Mouse (Mus musculus): ENCODE results near the gene Ctbp2. TPM values are rescaled to one million over a fixed set of nuclear protein-coding genes. Genes with fewer than 3 reads are reported as not detected.

Gene Ctbp2
- polyA plus RNA-seq, 1 experiment from 2014 or later = 123 TPM

DNA sequence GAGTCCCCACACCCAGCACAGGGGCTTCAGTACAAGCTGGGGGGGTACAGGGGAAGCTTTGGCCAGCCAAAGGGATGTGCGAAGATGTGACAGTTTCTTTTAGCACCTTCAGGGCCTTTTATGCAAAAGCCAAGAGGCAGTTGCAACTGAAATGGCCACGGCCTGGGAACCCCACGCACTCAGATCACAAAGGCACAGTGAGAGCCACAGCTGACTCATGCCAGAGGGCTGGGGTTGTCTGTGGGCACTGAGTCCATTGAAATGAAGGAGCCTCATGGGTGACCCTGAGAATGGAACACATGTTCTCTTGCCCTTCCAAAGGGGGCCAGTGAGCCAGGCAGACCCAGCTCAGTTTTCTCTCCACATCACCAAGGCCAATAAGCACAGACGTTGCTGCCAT, 115.5 kb downstream of the Ctbp2 start:
- Histone ChIP-seq H3K4me2 (replicated peaks; ENCODE audit: low read depth, low read length) (no peak overlapping the region), H3K4me3 (ENCODE audit: low read length) (no peak overlapping the region), H3K9me3 (ENCODE audit: low read length) (no peaks in the 10 kb centered on the region), H3K27ac (ENCODE audit: low read length) (no peak overlapping the region), H3K36me3 (ENCODE audit: insufficient read depth, low read length) (peaks cover 6% of the 10 kb centered on the region), H3K27me3 (ENCODE audit: insufficient read depth, low read length) (no peaks in the 10 kb centered on the region), H3K4me1 (ENCODE audit: insufficient read depth, low read length) (peaks cover 47% of the 10 kb centered on the region), H3K9ac (replicated peaks; ENCODE audit: low read length) (no peak overlapping the region)
- WGBS = 88% methylated on average over 4 of the region's 4 CpGs
- ATAC-seq (ENCODE audit: low FRiP score, low TSS enrichment) = no peak

DNA sequence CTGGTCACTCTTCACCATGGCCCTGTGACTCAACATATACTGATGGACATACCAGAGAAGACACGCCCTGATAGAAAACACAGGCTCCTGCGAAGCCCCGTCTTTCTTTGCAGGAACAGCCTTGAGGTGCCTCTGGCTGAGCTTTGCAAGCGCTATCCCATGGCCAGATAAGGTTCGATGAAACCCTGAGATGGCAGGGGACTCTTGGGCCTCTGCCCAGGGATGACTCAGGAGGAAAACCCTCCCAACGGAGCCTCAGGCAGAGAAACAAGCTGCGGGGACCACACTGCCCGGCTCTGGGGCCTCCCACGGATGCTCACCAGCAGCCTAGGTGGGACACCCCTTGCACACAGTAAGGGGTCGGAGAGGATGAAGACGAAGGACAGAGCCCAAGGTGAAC, 116.8 kb downstream of the Ctbp2 start:
- no peaks in the 10 kb centered on the region for H3K9me3 ChIP-seq (ENCODE audit: low read length)
- no peak overlapping the region for H3K4me2 ChIP-seq (replicated peaks; ENCODE audit: low read depth, low read length)
- H3K27ac ChIP-seq (ENCODE audit: low read length) = no peak overlapping the region; the same call in 1 of the 2 replicates
- H3K4me1 ChIP-seq (ENCODE audit: insufficient read depth, low read length) = peaks cover 40% of the 10 kb centered on the region
- peaks cover 10% of the 10 kb centered on the region for H3K36me3 ChIP-seq (ENCODE audit: insufficient read depth, low read length)
- no peak overlapping the region for H3K9ac ChIP-seq (replicated peaks; ENCODE audit: low read length)
- no peak overlapping the region for H3K4me3 ChIP-seq (ENCODE audit: low read length)
- ATAC-seq (ENCODE audit: low FRiP score, low TSS enrichment) = peak; percentile 29; the same call in 1 of the 2 replicates
- no peaks in the 10 kb centered on the region for H3K27me3 ChIP-seq (ENCODE audit: insufficient read depth, low read length)
- WGBS = 61% methylated on average over 11 of the region's 11 CpGs

DNA sequence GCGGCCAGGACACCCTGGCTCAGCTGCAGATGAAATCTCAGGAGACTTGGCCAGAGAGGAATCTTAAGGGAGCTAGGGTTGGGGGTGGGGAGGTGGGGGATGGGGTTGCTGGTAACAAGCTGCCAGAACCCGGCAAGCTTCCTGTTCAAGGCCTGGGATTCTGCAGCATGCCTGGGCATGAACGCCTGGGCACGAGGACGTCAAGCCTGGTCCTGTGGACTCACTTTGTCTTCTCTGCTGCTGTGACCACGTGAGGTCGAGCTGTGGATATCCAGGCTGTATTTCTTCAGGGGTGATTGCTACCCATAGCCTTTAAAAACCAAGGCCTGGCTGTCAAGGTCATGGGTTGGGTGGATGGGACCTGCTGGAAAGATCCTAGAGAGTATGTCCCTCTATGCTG, 118.4 kb downstream of the Ctbp2 start:
- H3K4me1 ChIP-seq (ENCODE audit: insufficient read depth, low read length) = peaks cover 27% of the 10 kb centered on the region; the same call in 1 of the 2 replicates
- no peaks in the 10 kb centered on the region for H3K27me3 ChIP-seq (ENCODE audit: insufficient read depth, low read length)
- H3K36me3 ChIP-seq (ENCODE audit: insufficient read depth, low read length) = peaks cover 10% of the 10 kb centered on the region
- ATAC-seq (ENCODE audit: low FRiP score, low TSS enrichment) = no peak
- no peak overlapping the region for H3K4me3 ChIP-seq (ENCODE audit: low read length)
- H3K9ac ChIP-seq (replicated peaks; ENCODE audit: low read length) = no peak overlapping the region
- 75% methylated on average over 7 of the region's 7 CpGs for WGBS
- H3K27ac ChIP-seq (ENCODE audit: low read length) = no peak overlapping the region
- no peaks in the 10 kb centered on the region for H3K9me3 ChIP-seq (ENCODE audit: low read length)
- no peak overlapping the region for H3K4me2 ChIP-seq (replicated peaks; ENCODE audit: low read depth, low read length)

DNA sequence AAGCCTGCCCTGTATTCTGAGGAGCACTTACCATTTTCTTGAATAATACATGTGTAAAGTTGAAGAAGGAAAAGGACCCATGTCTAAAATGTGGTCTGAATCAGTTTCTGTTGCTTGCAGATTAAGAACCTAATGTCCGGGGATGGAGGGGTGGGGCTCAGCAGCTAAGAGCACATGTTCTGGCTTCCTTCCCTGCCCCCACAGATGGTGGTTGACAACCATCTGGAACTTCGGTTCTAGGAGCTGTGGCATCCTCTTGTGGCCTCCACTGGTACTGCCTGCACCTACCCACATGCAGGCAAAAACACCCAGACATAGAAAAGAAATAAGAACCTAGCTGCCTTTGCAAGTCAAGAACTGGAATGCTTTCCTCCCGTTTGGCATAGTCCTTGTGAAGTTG, 120.7 kb downstream of the Ctbp2 start:
- ATAC-seq (ENCODE audit: low FRiP score, low TSS enrichment) = no peak
- 0 out of 2 replicates have a peak, but pooled peaks cover 22% of the 10 kb centered on the region for H3K4me1 ChIP-seq (ENCODE audit: insufficient read depth, low read length)
- no peaks in the 10 kb centered on the region for H3K9me3 ChIP-seq (ENCODE audit: low read length)
- WGBS = 20% methylated on average over 3 of the region's 3 CpGs
- no peak overlapping the region for H3K27ac ChIP-seq (ENCODE audit: low read length)
- no peak overlapping the region for H3K9ac ChIP-seq (replicated peaks; ENCODE audit: low read length)
- H3K4me2 ChIP-seq (replicated peaks; ENCODE audit: low read depth, low read length) = no peak overlapping the region
- no peaks in the 10 kb centered on the region for H3K27me3 ChIP-seq (ENCODE audit: insufficient read depth, low read length)
- H3K36me3 ChIP-seq (ENCODE audit: insufficient read depth, low read length) = peaks cover 17% of the 10 kb centered on the region
- no peak overlapping the region for H3K4me3 ChIP-seq (ENCODE audit: low read length)

DNA sequence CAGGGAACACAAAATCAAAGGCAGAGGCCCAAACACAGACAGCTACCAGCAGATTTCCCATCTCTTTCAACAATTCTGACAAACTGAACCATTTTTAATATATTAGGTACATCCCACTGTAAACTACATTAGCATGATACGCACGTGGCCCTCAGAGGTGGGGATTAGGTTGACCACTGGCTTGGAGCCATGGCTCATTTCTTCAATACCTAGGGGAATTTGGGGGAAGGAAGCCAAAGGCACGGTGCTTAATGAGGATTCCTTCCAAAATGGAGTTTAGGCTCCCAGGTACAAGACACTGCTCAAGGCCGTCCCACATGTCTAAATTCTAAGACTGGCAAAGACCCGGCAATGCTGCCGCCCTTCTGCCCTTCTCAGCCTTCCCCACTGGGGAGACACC, 121.9 kb downstream of the Ctbp2 start:
- no peak for ATAC-seq (ENCODE audit: low FRiP score, low TSS enrichment)
- Histone ChIP-seq H3K9ac (replicated peaks; ENCODE audit: low read length) (no peak overlapping the region), H3K27me3 (ENCODE audit: insufficient read depth, low read length) (no peaks in the 10 kb centered on the region), H3K36me3 (ENCODE audit: insufficient read depth, low read length) (peaks cover 29% of the 10 kb centered on the region), H3K4me3 (ENCODE audit: low read length) (no peak overlapping the region), H3K4me1 (ENCODE audit: insufficient read depth, low read length) (0 out of 2 replicates have a peak, but pooled peaks cover 13% of the 10 kb centered on the region), H3K27ac (ENCODE audit: low read length) (no peak overlapping the region), H3K4me2 (replicated peaks; ENCODE audit: low read depth, low read length) (no peak overlapping the region), H3K9me3 (ENCODE audit: low read length) (no peaks in the 10 kb centered on the region)
- 89% methylated on average over 6 of the region's 6 CpGs for WGBS

DNA sequence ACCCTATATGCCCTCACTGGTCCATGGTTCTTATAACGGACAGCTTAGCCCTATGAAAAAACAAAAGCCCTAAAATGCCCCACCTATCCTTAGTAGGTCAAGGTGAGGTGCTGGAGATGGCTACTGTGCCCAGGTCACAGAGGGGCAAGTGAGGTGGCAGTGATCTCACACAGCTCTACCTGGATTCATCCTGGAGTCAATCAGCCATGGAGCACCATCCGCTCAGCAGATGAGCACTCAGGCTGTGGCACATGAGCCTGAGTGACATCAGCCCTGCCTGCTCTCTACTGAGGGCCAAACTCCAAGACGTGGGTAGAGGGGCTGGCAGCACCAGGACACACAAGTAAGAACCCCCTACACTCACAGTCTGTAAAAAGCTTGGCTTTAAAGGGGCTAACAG, 122.8 kb downstream of the Ctbp2 start:
- Histone ChIP-seq H3K27ac (ENCODE audit: low read length) (no peak overlapping the region), H3K36me3 (ENCODE audit: insufficient read depth, low read length) (peaks cover 38% of the 10 kb centered on the region)
- 89% methylated on average over 3 of the region's 3 CpGs for WGBS

DNA sequence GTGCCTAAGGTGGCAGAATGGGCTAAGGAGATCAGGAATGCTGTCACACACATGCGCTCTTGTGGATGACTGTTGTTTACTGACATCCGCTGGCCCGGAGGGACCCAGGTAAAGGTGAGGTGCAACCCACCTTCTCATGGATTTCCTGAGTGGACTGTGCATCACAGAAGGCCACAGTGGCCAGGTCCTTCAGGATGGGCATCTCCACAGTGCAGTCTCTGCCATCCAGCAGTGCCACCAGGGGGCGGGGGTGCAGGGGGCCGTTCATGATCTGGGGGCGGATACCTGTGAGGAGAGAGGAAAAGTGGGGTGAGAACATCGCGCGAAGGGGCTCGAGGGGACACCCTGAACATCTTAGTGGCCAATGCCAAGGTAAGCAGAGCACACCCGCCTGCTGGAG, 125.1 kb downstream of the Ctbp2 start:
- H3K4me1 ChIP-seq (ENCODE audit: insufficient read depth, low read length) = 0 out of 2 replicates have a peak, but pooled peaks cover 10% of the 10 kb centered on the region
- H3K36me3 ChIP-seq (ENCODE audit: insufficient read depth, low read length) = peaks cover 60% of the 10 kb centered on the region
- no peak overlapping the region for H3K4me3 ChIP-seq (ENCODE audit: low read length)
- H3K4me2 ChIP-seq (replicated peaks; ENCODE audit: low read depth, low read length) = no peak overlapping the region
- ATAC-seq (ENCODE audit: low FRiP score, low TSS enrichment) = no peak
- H3K27ac ChIP-seq (ENCODE audit: low read length) = no peak overlapping the region
- 93% methylated on average over 11 of the region's 11 CpGs for WGBS
- no peaks in the 10 kb centered on the region for H3K27me3 ChIP-seq (ENCODE audit: insufficient read depth, low read length)
- H3K9ac ChIP-seq (replicated peaks; ENCODE audit: low read length) = no peak overlapping the region
- no peaks in the 10 kb centered on the region for H3K9me3 ChIP-seq (ENCODE audit: low read length)

More for the DNA sequence above, 122.8 kb downstream of the Ctbp2 start:
- Histone ChIP-seq H3K27me3 (ENCODE audit: insufficient read depth, low read length) (no peaks in the 10 kb centered on the region), H3K4me2 (replicated peaks; ENCODE audit: low read depth, low read length) (no peak overlapping the region), H3K9ac (replicated peaks; ENCODE audit: low read length) (no peak overlapping the region), H3K4me3 (ENCODE audit: low read length) (no peak overlapping the region), H3K9me3 (ENCODE audit: low read length) (no peaks in the 10 kb centered on the region), H3K4me1 (ENCODE audit: insufficient read depth, low read length) (0 out of 2 replicates have a peak, but pooled peaks cover 12% of the 10 kb centered on the region)
- ATAC-seq (ENCODE audit: low FRiP score, low TSS enrichment) = no peak

DNA sequence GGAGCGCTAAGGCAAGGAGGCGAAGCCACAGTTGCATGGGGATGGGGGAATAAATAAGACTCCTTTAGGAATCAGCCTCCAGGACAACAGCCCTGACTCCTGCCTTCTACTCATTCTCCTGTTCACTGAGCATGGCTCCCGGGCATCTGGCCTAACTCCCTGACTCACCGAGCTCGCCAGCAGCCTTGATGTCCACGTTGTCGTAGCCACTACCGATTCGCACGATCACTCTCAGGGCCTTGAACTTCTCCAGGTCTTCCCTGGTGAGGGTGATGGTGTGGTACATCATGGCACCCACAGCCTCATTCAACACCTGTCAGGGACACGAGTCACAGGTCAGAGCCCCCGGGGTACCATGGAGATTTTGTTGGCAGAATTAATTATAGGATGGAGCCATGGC, 125.5 kb downstream of the Ctbp2 start:
- Histone ChIP-seq H3K27me3 (ENCODE audit: insufficient read depth, low read length) (no peaks in the 10 kb centered on the region), H3K36me3 (ENCODE audit: insufficient read depth, low read length) (peaks cover 64% of the 10 kb centered on the region), H3K4me1 (ENCODE audit: insufficient read depth, low read length) (0 out of 2 replicates have a peak, but pooled peaks cover 6% of the 10 kb centered on the region), H3K9me3 (ENCODE audit: low read length) (no peaks in the 10 kb centered on the region), H3K27ac (ENCODE audit: low read length) (no peak overlapping the region), H3K4me3 (ENCODE audit: low read length) (no peak overlapping the region), H3K4me2 (replicated peaks; ENCODE audit: low read depth, low read length) (no peak overlapping the region), H3K9ac (replicated peaks; ENCODE audit: low read length) (no peak overlapping the region)
- ATAC-seq (ENCODE audit: low FRiP score, low TSS enrichment) = no peak
- 92% methylated on average over 12 of the region's 12 CpGs for WGBS

DNA sequence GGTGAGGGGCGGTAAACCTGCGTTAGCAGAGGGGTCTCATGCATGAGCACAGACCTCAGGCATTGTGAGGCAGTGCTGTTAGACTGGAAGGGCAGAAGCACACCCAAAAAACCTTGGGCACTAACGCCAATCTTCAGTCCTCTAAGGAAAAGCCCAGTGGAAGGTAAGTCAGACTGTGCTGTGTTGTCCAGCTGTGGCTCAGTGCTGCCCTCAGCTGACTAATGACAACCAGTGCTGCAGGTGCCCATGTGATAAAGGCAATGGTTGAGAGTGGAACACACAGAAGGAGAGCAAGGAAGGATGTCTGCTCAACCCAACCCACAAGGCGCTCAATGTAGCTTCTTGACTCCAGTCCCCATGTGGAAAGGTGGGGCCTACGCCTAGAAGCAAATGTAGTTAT, 127.8 kb downstream of the Ctbp2 start:
- ATAC-seq (ENCODE audit: low FRiP score, low TSS enrichment) = no peak
- no peaks in the 10 kb centered on the region for H3K9me3 ChIP-seq (ENCODE audit: low read length)

DNA sequence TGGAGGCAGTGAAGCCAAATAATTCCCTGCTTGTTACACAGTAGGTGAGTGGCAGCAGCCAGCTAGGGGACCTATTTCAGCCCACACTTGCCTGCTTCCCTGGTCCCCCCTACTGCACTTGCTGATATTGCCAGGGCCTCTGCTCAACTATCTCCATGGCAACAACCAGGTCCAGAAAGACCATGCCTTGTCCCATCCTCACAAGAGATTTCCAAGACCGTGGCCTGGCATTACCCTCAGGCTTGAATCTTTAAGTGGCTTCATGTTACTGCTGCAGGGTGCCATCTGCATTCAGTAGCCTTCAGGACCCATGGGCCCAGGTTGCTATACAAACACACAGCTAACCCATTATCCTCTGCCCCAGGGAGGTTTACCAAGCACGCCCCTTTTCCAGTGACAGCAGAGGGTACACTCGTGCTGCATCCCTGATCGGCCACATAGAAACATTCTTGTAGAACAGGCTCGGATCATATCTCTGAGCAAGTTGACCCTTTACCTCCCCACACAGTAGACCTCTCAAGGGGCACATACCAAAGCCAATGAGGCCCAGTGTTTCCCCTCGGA, 129.4 kb downstream of the Ctbp2 start:
- 60% methylated on average over 6 of the region's 6 CpGs for WGBS
- no peak overlapping the region for H3K4me3 ChIP-seq (ENCODE audit: low read length)
- no peak for ATAC-seq (ENCODE audit: low FRiP score, low TSS enrichment)
- H3K36me3 ChIP-seq (ENCODE audit: insufficient read depth, low read length) = peaks cover 89% of the 10 kb centered on the region
- no peaks in the 10 kb centered on the region for H3K9me3 ChIP-seq (ENCODE audit: low read length)
- no peak overlapping the region for H3K27ac ChIP-seq (ENCODE audit: low read length)
- H3K27me3 ChIP-seq (ENCODE audit: insufficient read depth, low read length) = no peaks in the 10 kb centered on the region
- no peak overlapping the region for H3K4me2 ChIP-seq (replicated peaks; ENCODE audit: low read depth, low read length)
- no peak overlapping the region for H3K9ac ChIP-seq (replicated peaks; ENCODE audit: low read length)
- H3K4me1 ChIP-seq (ENCODE audit: insufficient read depth, low read length) = no peaks in the 10 kb centered on the region

More for the DNA sequence above, 127.8 kb downstream of the Ctbp2 start:
- no peak overlapping the region for H3K4me2 ChIP-seq (replicated peaks; ENCODE audit: low read depth, low read length)
- H3K4me1 ChIP-seq (ENCODE audit: insufficient read depth, low read length) = no peaks in the 10 kb centered on the region
- no peak overlapping the region for H3K27ac ChIP-seq (ENCODE audit: low read length)
- H3K4me3 ChIP-seq (ENCODE audit: low read length) = no peak overlapping the region
- H3K27me3 ChIP-seq (ENCODE audit: insufficient read depth, low read length) = no peaks in the 10 kb centered on the region
- WGBS = 92% methylated on average over 5 of the region's 5 CpGs
- H3K9ac ChIP-seq (replicated peaks; ENCODE audit: low read length) = no peak overlapping the region
- peaks cover 76% of the 10 kb centered on the region for H3K36me3 ChIP-seq (ENCODE audit: insufficient read depth, low read length)

All from kidney, embryonic 16.5 days (tissue).